Mouse (Mus musculus) liver, postnatal 0 days (tissue): ENCODE measurements around the gene Rbsn.

Source experiments
- CTCF ChIP-seq: sonication (generic); IDR thresholded peaks from 2 replicates; pipeline ENCODE4 v1.5.1; 2016; ENCODE audit warnings: antibody characterized with exemption, low read depth
- EP300 ChIP-seq: IDR thresholded peaks from 2 replicates; pipeline ENCODE4 v1.6.1; 2016; ENCODE audit warnings: antibody characterized with exemption, low read depth, mild to moderate bottlenecking

DNA sequence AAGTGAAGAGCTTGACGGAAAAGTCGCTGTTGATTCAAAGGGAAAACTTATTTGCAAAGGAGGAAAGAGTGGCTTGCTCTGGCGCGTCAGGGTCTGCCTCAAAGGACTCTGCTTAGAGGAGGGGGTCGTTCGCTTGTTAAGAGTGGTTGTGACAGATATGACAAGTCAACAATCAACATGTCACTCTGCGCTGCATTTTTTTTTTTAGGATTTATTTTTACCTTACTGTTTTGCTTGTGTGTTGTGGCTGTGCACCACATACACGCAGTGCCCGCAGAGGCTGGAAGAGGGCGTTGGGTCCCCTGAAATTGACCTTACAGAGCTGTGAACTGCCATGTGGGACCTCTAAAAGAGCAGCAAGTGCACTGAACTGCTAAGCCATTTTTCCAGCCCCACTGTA is 30.5 kb downstream of the Rbsn start:
- TF ChIP-seq CTCF, result peak; percentile 32
- TF ChIP-seq EP300, result no peak
